Mouse (Mus musculus) urinary bladder, postnatal 36 days (tissue): ENCODE results near the gene Prox1.

Experiments
- DNase-seq, 2 experiments: peaks; one replicate each; pipeline ENCODE4 v3.0.0; 2022; ENCODE audit warnings: low spot score in 2 of 2, mixed read lengths in 1 of 2

The Prox1 gene

GRCm38 (mm10) chr1:190173596-190173995 is 3.1 kb upstream of the Prox1 start:
- DNase-seq = no peak

- no peak for DNase-seq
Observed at GRCm38 (mm10) chr1:190172979-190173461, 2.5 kb upstream of the Prox1 start.

GRCm38 (mm10) chr1:190172311-190172978 is 1.9 kb upstream of the Prox1 start:
- no peak for DNase-seq

- DNase-seq = no peak
Observed at GRCm38 (mm10) chr1:190171750-190172149, 1.2 kb upstream of the Prox1 start.

- DNase-seq = no peak
Observed at GRCm38 (mm10) chr1:190171341-190171740, 827 bp upstream of the Prox1 start.

- no peak for DNase-seq
Observed at GRCm38 (mm10) chr1:190170819-190171216, 304 bp upstream of the Prox1 start.

- no peak for DNase-seq
Observed at GRCm38 (mm10) chr1:190168761-190169671, 1.5 kb downstream of the Prox1 start.

GRCm38 (mm10) chr1:190168115-190168514 is 2.4 kb downstream of the Prox1 start:
- DNase-seq = no peak

- no peak for DNase-seq
Observed at GRCm38 (mm10) chr1:190167609-190168008, 2.9 kb downstream of the Prox1 start.

GRCm38 (mm10) chr1:190165511-190165910 is 5.0 kb downstream of the Prox1 start:
- no peak for DNase-seq

- no peak for DNase-seq
Observed at GRCm38 (mm10) chr1:190163471-190163870, 7.0 kb downstream of the Prox1 start.

- no peak for DNase-seq
Observed at GRCm38 (mm10) chr1:190161708-190162465, 8.6 kb downstream of the Prox1 start.

GRCm38 (mm10) chr1:190161288-190161687 is 9.2 kb downstream of the Prox1 start:
- no peak for DNase-seq

- no peak for DNase-seq
Observed at GRCm38 (mm10) chr1:190159457-190159856, 11.1 kb downstream of the Prox1 start.

- no peak for DNase-seq
Observed at GRCm38 (mm10) chr1:190155751-190156150, 14.8 kb downstream of the Prox1 start.

- no peak for DNase-seq
Observed at GRCm38 (mm10) chr1:190155021-190155420, 15.5 kb downstream of the Prox1 start.

- no peak for DNase-seq
Observed at GRCm38 (mm10) chr1:190154292-190154691, 16.2 kb downstream of the Prox1 start.

- no peak for DNase-seq
Observed at GRCm38 (mm10) chr1:190152603-190153002, 17.9 kb downstream of the Prox1 start.

- DNase-seq = no peak
Observed at GRCm38 (mm10) chr1:190149233-190149741, 21.2 kb downstream of the Prox1 start.

GRCm38 (mm10) chr1:190148661-190149232 is 21.8 kb downstream of the Prox1 start:
- DNase-seq = no peak

GRCm38 (mm10) chr1:190147816-190148215 is 22.7 kb downstream of the Prox1 start:
- DNase-seq = no peak
